Mouse (Mus musculus): ENCODE measurements around the gene Crhr2. TPM values are rescaled to one million over a fixed set of nuclear protein-coding genes. Genes with fewer than 3 reads are reported as not detected.
A peak's percentile ranks its signal among the peaks of the same experiment; 100 is the strongest.

The Crhr2 gene
- total and polyA plus RNA-seq, 3 experiments: not detected

- peak; percentile 95 for DNase-seq (ENCODE audit: extremely low read depth)
- peak overlapping the region; percentile 39; the same call in 1 of the 2 replicates for H3K4me2 ChIP-seq (ENCODE audit: insufficient read depth, low read depth, poor library complexity, severe bottlenecking)
- H3K9me3 ChIP-seq (replicated peaks; ENCODE audit: low read length): peaks cover 16% of the 10 kb centered on the region
- TF ChIP-seq MAFK (IDR thresholded peaks at IDR 0.05; ENCODE audit: insufficient replicate concordance, low read length) (peak; percentile 50; the same call in 1 of the 2 replicates), MAX (IDR thresholded peaks at IDR 0.05; ENCODE audit: low read length) (no peak), ETS1 (conservative IDR thresholded peaks at IDR 0.05; ENCODE audit: low read depth, low read length) (peak; percentile 85), EP300 (IDR thresholded peaks at IDR 0.05; ENCODE audit: low read length) (peak; percentile 90), IRF4 (IDR thresholded peaks at IDR 0.05; ENCODE audit: low read depth, low read length) (peak; percentile 89), GABPA (IDR thresholded peaks at IDR 0.05; ENCODE audit: insufficient replicate concordance, low read depth, low read length) (no peak), MEF2A (IDR thresholded peaks at IDR 0.05; ENCODE audit: borderline replicate concordance, low read depth, low read length) (peak; percentile 96), BHLHE40 (IDR thresholded peaks at IDR 0.05; ENCODE audit: low read depth, low read length) (peak; percentile 74), PAX5 (IDR thresholded peaks at IDR 0.05; ENCODE audit: low read length) (no peak), TCF12 (IDR thresholded peaks at IDR 0.05; ENCODE audit: low read depth, low read length) (peak; percentile 25; the same call in 1 of the 2 replicates)
- no peak overlapping the region for H3K9ac ChIP-seq (ENCODE audit: insufficient read depth, low read depth)
- H3K36me3 ChIP-seq (replicated peaks in 1 of 2; ENCODE audit: control insufficient read depth in 1 of 2, insufficient read depth in 1 of 2, low read length in 1 of 2): no peaks in the 10 kb centered on the region
- peaks cover 16 to 53% of the 10 kb centered on the region in 2 experiments for H3K4me1 ChIP-seq (ENCODE audit: control insufficient read depth in 1 of 2, insufficient read depth in 2 of 2)
- peaks cover 4% of the 10 kb centered on the region for H3K27me3 ChIP-seq (replicated peaks)
- dilution Hi-C loops (cut with MboI; ENCODE audit: extremely low pct_ligation_motif_present, extremely low pct_unique_long_range_greater_than_20kb, low sequenced_read_pairs): no loop called here
- no peak overlapping the region for H3K27ac ChIP-seq (ENCODE audit: insufficient read depth, low read depth)
- in situ Hi-C loops (cut with MboI; ENCODE audit: low pct_ligation_motif_present, low pct_unique_long_range_greater_than_20kb, low sequenced_read_pairs): no loop called here
- no peak overlapping the region for H3K4me3 ChIP-seq (replicated peaks in 1 of 3; ENCODE audit: low read depth in 2 of 3, low read length in 2 of 3, poor library complexity in 1 of 3)
- H3K79me2 ChIP-seq (replicated peaks; ENCODE audit: control insufficient read depth, extremely low read depth, insufficient read depth, poor library complexity, severe bottlenecking): no peaks in the 10 kb centered on the region
Measured at GRCm38 (mm10) chr6:55145285-55145684, 12.5 kb upstream of the Crhr2 start.

- dilution Hi-C loops (cut with MboI; ENCODE audit: extremely low pct_ligation_motif_present, extremely low pct_unique_long_range_greater_than_20kb, low sequenced_read_pairs) (no loop called here), in situ Hi-C loops (cut with MboI; ENCODE audit: low pct_ligation_motif_present, low pct_unique_long_range_greater_than_20kb, low sequenced_read_pairs) (no loop called here)
- no peak for DNase-seq (ENCODE audit: extremely low read depth)
- TF ChIP-seq BHLHE40 (IDR thresholded peaks at IDR 0.05; ENCODE audit: low read depth, low read length): no peak
- TF ChIP-seq USF2 (conservative IDR thresholded peaks at IDR 0.05; ENCODE audit: low read depth, low read length): no peak
- TF ChIP-seq MAZ (IDR thresholded peaks at IDR 0.05; ENCODE audit: low read depth, low read length): no peak
- no peak for TF ChIP-seq EP300 (IDR thresholded peaks at IDR 0.05; ENCODE audit: low read length)
- TF ChIP-seq CHD2 (IDR thresholded peaks at IDR 0.05; ENCODE audit: low read length): no peak
- no peak for TF ChIP-seq RCOR1 (conservative IDR thresholded peaks at IDR 0.05; ENCODE audit: low read depth, low read length)
- TF ChIP-seq CTCF (conservative IDR thresholded peaks at IDR 0.05 in 1 of 2, IDR thresholded peaks at IDR 0.05 in 1 of 2; ENCODE audit: low read depth in 2 of 2, low read length in 2 of 2): no peak
- TF ChIP-seq SMC3 (IDR thresholded peaks at IDR 0.05; ENCODE audit: low read depth, low read length): no peak
- TF ChIP-seq MAFK (IDR thresholded peaks at IDR 0.05; ENCODE audit: insufficient replicate concordance, low read length): no peak
- no peak for TF ChIP-seq JUN (IDR thresholded peaks at IDR 0.05; ENCODE audit: insufficient read depth, low read depth, low read length)
- no peak for TF ChIP-seq USF1 (IDR thresholded peaks at IDR 0.05; ENCODE audit: low read depth, low read length)
- TF ChIP-seq HCFC1 (IDR thresholded peaks at IDR 0.05; ENCODE audit: low read depth, low read length): no peak
- no peak for TF ChIP-seq RAD21 (IDR thresholded peaks at IDR 0.05; ENCODE audit: low read depth, low read length)
- TF ChIP-seq E2F4 (IDR thresholded peaks at IDR 0.05; ENCODE audit: insufficient replicate concordance, low read depth, low read length): no peak
- no peak for TF ChIP-seq UBTF (IDR thresholded peaks at IDR 0.05; ENCODE audit: low read depth, low read length)
- no peak for TF ChIP-seq TBP (conservative IDR thresholded peaks at IDR 0.05; ENCODE audit: low read depth, low read length)
- no peak for TF ChIP-seq GABPA (IDR thresholded peaks at IDR 0.05; ENCODE audit: insufficient replicate concordance, low read depth, low read length)
- TF ChIP-seq MEF2A (IDR thresholded peaks at IDR 0.05; ENCODE audit: borderline replicate concordance, low read depth, low read length): no peak
- no peak for TF ChIP-seq ZNF384 (IDR thresholded peaks at IDR 0.05; ENCODE audit: low read depth, low read length)
- no peak for TF ChIP-seq CHD1 (IDR thresholded peaks at IDR 0.05; ENCODE audit: low read depth, low read length)
- no peaks in the 10 kb centered on the region for H3K36me3 ChIP-seq (replicated peaks in 1 of 2; ENCODE audit: control insufficient read depth in 1 of 2, insufficient read depth in 1 of 2, low read length in 1 of 2)
- H3K4me1 ChIP-seq (ENCODE audit: control insufficient read depth in 1 of 2, insufficient read depth in 2 of 2): no peaks in the 10 kb centered on the region
- no peak overlapping the region for H3K9ac ChIP-seq (ENCODE audit: insufficient read depth, low read depth)
- no peak overlapping the region for H3K4me3 ChIP-seq (replicated peaks in 1 of 3; ENCODE audit: low read depth in 2 of 3, low read length in 2 of 3, poor library complexity in 1 of 3)
- peaks cover 7% of the 10 kb centered on the region for H3K9me3 ChIP-seq (replicated peaks; ENCODE audit: low read length)
- H3K27ac ChIP-seq (ENCODE audit: insufficient read depth, low read depth): no peak overlapping the region
- peaks cover 31% of the 10 kb centered on the region for H3K27me3 ChIP-seq (replicated peaks)
- no peak overlapping the region for H3K4me2 ChIP-seq (ENCODE audit: insufficient read depth, low read depth, poor library complexity, severe bottlenecking)
- H3K79me2 ChIP-seq (replicated peaks; ENCODE audit: control insufficient read depth, extremely low read depth, insufficient read depth, poor library complexity, severe bottlenecking): no peaks in the 10 kb centered on the region
Measured at GRCm38 (mm10) chr6:55138343-55138742, 5.5 kb upstream of the Crhr2 start.

All from CH12.LX (cell line).